Mouse (Mus musculus): ENCODE data around the gene Rpgr. TPM values are rescaled to one million over a fixed set of nuclear protein-coding genes. Genes with fewer than 3 reads are reported as not detected.

The Rpgr gene
- 1 to 10 TPM; 2.4 to 4.9 TPM for total RNA-seq (2023)

DNA sequence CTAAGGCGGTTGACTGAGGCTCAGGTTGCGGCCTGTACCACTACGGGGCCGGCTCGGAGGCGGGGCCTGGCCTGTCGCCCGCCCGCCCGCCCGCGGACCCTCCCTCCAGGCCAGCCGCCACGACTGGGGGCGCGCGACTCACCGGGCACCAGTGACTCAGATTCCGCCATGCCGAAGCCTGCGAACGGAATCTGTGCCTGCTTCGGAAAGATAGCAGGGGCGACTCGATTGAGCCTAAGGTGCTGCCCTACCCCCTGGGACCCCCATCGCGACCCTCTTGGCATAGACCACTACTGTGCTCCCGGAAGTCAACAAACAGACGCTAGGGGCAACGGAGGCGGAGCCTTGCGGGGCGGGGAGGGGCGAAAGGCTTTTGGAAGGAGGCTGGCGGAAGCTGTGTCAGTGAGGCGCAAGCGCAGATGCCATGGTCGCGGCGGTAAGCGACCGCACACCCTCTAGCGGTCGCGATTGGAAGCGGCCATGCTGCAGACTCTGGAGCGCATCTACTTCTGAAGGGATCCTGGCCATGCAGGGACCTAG is at the start of gene Rpgr:
Rpgr (minus strand) TSS at position 511 of the 540 bp plus-strand sequence.

DNA sequence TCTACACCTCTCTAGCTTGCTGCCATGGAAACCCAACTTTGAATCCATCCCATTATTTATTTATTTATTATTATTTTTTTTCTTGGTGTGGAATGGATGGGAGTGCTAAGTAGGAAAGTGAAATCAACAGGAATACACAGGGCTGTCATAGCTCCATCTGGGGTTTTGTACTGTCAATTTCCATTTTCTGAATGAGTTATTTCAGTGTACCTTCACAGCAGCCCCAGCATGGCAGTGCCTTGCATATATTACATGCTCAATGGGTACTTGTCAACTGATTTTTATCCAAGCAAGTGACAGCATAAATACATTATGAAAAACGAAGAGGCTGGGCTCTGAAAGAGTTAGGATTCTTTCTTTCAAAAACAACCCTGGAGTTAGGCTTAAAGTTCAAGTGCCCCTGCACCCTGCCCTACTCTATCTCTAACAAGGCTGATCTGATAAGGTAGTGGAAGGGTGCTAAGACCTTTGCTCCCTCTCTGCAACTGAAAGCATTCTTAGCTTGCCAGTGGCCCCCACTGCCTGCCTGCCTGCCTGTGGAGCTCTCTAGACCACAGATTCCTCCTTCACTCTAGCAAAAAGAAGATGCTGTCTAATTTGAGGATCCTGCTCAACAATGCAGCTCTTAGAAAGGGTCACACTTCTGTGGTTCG is 35.3 kb upstream of the Rpgr start, which contains the start of gene Otc:
Otc (plus strand) TSS at position 454 of the 653 bp plus-strand sequence.

DNA sequence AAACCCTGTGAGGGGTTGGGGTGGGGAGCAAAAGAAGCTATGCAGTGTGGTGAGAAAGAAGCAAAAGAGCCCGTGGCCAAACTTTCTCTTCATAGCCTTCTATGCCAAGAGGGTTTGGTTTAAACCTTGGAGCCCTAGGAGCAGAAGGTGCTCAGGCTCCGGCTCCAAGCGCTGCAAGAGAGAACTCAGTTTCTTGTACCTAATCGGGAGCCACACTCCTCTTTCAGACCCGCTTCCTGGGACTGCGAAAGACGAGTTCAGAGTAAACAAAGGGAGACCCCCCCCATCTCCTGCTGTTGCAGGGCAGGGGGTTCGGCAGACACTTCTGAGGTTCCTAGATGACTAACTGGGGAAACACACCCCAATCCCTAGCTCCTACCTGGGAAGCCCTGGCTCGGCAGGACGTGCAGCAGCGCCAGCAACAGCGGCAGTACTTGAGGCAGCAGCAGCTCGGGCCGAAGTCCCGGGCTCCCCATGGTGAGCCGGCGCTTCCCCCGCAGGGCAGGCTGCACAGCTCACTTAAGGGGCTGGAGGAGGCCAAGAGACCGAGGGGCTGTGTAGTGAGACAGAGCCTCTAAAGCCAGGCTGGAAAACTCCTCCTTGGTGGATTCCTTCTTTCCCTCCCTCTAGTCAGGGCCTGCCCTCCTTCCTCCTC is 99.5 kb downstream of the Rpgr start, which contains the start of gene Srpx:
Srpx (minus strand) TSS at position 645 of the 655 bp plus-strand sequence.

Other genes with a start within 250 kb of the Rpgr start
- not detected for gene Srpx, start 99.2 kb downstream of the Rpgr start, total RNA-seq (2023)
- gene Otc, start 35.4 kb upstream of the Rpgr start, total RNA-seq (2023) = not detected

Data from T-cell, adult 66 days (primary cell).